Mouse (Mus musculus) midbrain, embryonic 11.5 days (tissue): ENCODE results near the gene C2cd4b. TPM values are rescaled to one million over a fixed set of nuclear protein-coding genes. Genes with fewer than 3 reads are reported as not detected.

ENCODE experiments used
- ATAC-seq: fragments of 200-750 bp; cut with Nextera tagmentation; 2 replicates; pipeline ENCODE4 v1.8.0; 2017; ENCODE audit warnings: moderate TSS enrichment, moderate library complexity; ENCODE audit not compliant: low FRiP score
- DNase-seq: peaks from one replicate; pipeline ENCODE4 v3.0.0; 2015; ENCODE audit warnings: low spot score; ENCODE audit errors: missing footprints
- H3K27ac ChIP-seq: fragments of 300-500 bp; sonication (generic); 2 replicates; pipeline ENCODE4 v1.5.1; 2014; ENCODE audit warnings: low read depth, low read length
- H3K27me3 ChIP-seq: fragments of 300-500 bp; sonication (generic); 2 replicates; pipeline ENCODE4 v1.6.1; 2014; ENCODE audit warnings: mild to moderate bottlenecking, low read length, moderate library complexity, mixed read lengths; ENCODE audit not compliant: control insufficient read depth, insufficient read depth
- H3K36me3 ChIP-seq: fragments of 300-500 bp; sonication (generic); 2 replicates; pipeline ENCODE4 v1.6.1; 2014; ENCODE audit warnings: mild to moderate bottlenecking, low read length, moderate library complexity, mixed read lengths; ENCODE audit not compliant: control insufficient read depth, insufficient read depth
- H3K4me1 ChIP-seq: fragments of 300-500 bp; sonication (generic); 2 replicates; pipeline ENCODE4 v1.6.1; 2014; ENCODE audit warnings: low read length; ENCODE audit not compliant: control insufficient read depth, insufficient read depth
- H3K4me2 ChIP-seq: fragments of 300-500 bp; sonication (generic); 2 replicates; pipeline ENCODE4 v1.6.1; 2014; ENCODE audit warnings: mild to moderate bottlenecking, moderate library complexity
- H3K4me3 ChIP-seq: fragments of 300-500 bp; sonication (generic); 2 replicates; pipeline ENCODE4 v1.5.1; 2014; ENCODE audit warnings: low read depth, low read length
- H3K9ac ChIP-seq: fragments of 300-500 bp; sonication (generic); 2 replicates; pipeline ENCODE4 v1.6.1; 2014; ENCODE audit warnings: low read length
- H3K9me3 ChIP-seq: fragments of 300-500 bp; sonication (generic); 2 replicates; pipeline ENCODE4 v1.6.1; 2016; ENCODE audit warnings: low read length; ENCODE audit not compliant: control insufficient read depth
- WGBS: fragments of 180-500 bp; shearing (Covaris S2); extraction: QIAGEN DNeasy Blood & Tissue Kit; methylation state at CpG from one replicate; pipeline ENCODE4 v1.1.7; 2014; 5-methylcytosine and 5-hydroxymethylcytosine counted together
- polyA plus RNA-seq: library from polyadenylated mRNA; unstranded; fragments of >200 nt; fragmentation: Nextera tagmentation; extraction: Ambion mirVana; gene quantifications from 2 replicates; pipeline ENCODE4 v1.2.1, GENCODE M21; 2014

C2cd4b gene
- polyA plus RNA-seq, 1 experiment from 2014 or later, result not detected

- DNase-seq (no peak), ATAC-seq (no peak)
- Histone ChIP-seq H3K27ac (no peak overlapping the region), H3K9me3 (no peaks in the 10 kb centered on the region), H3K4me3 (no peak overlapping the region), H3K4me2 (no peak overlapping the region), H3K36me3 (no peaks in the 10 kb centered on the region), H3K27me3 (no peaks in the 10 kb centered on the region), H3K4me1 (no peaks in the 10 kb centered on the region), H3K9ac (no peak overlapping the region)
- 37% methylated on average over 3 of the region's 3 CpGs for WGBS
Measured at GRCm38 (mm10) chr9:67766948-67767347, 7.7 kb downstream of the C2cd4b start.

DNA sequence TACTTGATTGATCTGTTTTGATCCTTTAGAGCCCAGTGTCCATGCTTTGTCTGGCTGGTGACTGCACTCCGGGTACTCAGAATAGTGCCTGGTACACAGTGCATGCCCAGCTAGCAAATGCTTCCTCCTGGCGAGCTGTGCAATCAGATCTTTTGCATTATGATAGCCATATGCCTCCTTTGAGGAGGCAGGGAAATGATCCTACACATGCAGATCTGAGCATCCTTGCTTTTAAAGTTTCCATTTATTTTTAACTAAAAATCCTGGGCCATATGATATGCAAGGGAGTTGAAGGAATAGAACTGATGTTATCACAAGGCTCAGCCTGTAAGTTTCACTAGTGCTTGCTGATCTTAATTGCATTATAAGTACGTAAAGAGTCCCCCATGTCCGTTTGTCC lies 9.6 kb downstream of the C2cd4b start:
- ATAC-seq (no peak), DNase-seq (no peak)
- WGBS, result 79% methylated on average over 4 of the region's 4 CpGs
- Histone ChIP-seq H3K4me1 (no peaks in the 10 kb centered on the region), H3K27me3 (no peaks in the 10 kb centered on the region), H3K27ac (no peak overlapping the region), H3K4me3 (no peak overlapping the region), H3K4me2 (no peak overlapping the region), H3K9me3 (no peaks in the 10 kb centered on the region), H3K9ac (no peak overlapping the region), H3K36me3 (no peaks in the 10 kb centered on the region)

DNA sequence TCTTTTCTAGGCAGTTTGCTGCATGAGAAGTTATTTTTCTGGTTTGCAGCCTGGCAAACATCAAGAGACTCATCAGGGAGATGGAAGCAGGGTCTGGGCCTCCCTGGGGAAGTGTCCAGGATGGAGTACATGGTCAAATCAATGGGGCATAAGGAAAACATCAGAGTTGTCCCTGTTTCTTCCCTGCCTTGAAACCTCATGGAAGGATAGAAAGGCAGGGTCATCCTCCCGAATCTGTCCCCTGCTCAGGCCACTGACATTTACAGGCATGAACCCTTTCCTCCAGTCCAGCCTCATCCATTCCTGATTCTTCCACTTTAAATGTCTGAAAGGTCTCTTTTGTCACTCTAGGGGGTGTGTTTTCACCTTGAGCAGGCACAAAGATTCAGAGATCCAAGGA lies 10.2 kb downstream of the C2cd4b start:
- 77% methylated on average over 1 of the region's 1 CpGs for WGBS

DNA sequence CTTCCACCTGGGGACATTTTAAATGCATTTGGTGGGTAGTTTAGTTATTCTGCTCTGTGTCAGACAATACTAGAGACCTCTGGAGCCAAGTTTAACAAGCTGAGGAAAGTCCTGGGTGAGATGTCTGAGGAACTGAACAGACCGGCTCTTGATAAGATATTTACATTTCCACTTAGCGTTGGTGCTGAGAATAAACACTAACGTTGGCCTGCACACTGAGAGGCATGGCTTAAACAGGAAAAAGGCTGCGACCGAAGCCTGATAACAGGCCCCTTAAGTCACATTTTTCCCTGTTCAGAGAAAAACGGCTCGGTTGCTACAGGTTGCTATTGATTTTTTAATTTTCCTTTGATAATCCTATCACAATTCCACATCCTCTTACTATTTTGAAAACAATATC lies 12.1 kb downstream of the C2cd4b start:
- H3K9me3 ChIP-seq, result no peaks in the 10 kb centered on the region
- no peak for ATAC-seq
- H3K4me3 ChIP-seq, result no peak overlapping the region
- no peak overlapping the region for H3K9ac ChIP-seq
- H3K36me3 ChIP-seq, result no peaks in the 10 kb centered on the region
- no peak overlapping the region for H3K4me2 ChIP-seq
- no peak for DNase-seq
- H3K4me1 ChIP-seq, result no peaks in the 10 kb centered on the region
- H3K27me3 ChIP-seq, result no peaks in the 10 kb centered on the region
- H3K27ac ChIP-seq, result no peak overlapping the region
- 82% methylated on average over 7 of the region's 7 CpGs for WGBS

More for the DNA sequence above, 10.2 kb downstream of the C2cd4b start:
- no peaks in the 10 kb centered on the region for H3K9me3 ChIP-seq
- no peak overlapping the region for H3K4me3 ChIP-seq
- DNase-seq (no peak), ATAC-seq (no peak)
- H3K27me3 ChIP-seq, result no peaks in the 10 kb centered on the region
- no peak overlapping the region for H3K4me2 ChIP-seq
- H3K36me3 ChIP-seq, result no peaks in the 10 kb centered on the region
- no peaks in the 10 kb centered on the region for H3K4me1 ChIP-seq
- no peak overlapping the region for H3K9ac ChIP-seq
- H3K27ac ChIP-seq, result no peak overlapping the region

- Histone ChIP-seq H3K4me3 (no peak overlapping the region), H3K27me3 (no peaks in the 10 kb centered on the region), H3K9ac (no peak overlapping the region), H3K4me1 (no peaks in the 10 kb centered on the region), H3K4me2 (no peak overlapping the region), H3K36me3 (no peaks in the 10 kb centered on the region), H3K9me3 (no peaks in the 10 kb centered on the region), H3K27ac (no peak overlapping the region)
- no peak for ATAC-seq
- 82% methylated on average over 6 of the region's 6 CpGs for WGBS
- DNase-seq, result no peak
Measured at GRCm38 (mm10) chr9:67774201-67774600, 15.0 kb downstream of the C2cd4b start.

- Histone ChIP-seq H3K27ac (no peak overlapping the region), H3K4me3 (no peak overlapping the region), H3K9me3 (no peaks in the 10 kb centered on the region), H3K36me3 (no peaks in the 10 kb centered on the region), H3K27me3 (no peaks in the 10 kb centered on the region), H3K9ac (no peak overlapping the region), H3K4me1 (no peaks in the 10 kb centered on the region), H3K4me2 (no peak overlapping the region)
- whole genome bisulfite sequencing, result 59% methylated on average over 8 of the region's 8 CpGs
- DNase-seq, result no peak
- ATAC-seq, result no peak
Measured at GRCm38 (mm10) chr9:67778553-67778952, 19.3 kb downstream of the C2cd4b start.

DNA sequence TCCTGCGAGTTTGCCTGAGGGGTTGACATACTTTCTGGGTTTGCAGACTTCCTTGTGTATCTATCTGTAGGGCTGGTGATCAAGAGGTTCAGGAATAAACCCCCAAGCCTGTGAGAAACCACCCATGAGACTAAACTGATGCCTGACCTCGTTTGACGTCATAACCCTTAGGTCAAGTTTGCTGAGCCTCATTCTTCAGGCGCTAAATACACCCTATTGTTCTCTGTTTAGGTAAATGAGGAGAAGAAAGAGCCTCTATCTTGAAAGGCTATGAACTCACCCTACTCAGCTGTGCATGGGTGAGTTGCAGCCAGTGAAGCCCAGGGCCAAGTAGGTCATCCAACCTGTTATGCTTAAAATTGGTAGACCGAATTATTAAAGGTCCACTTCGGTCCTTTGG lies 23.5 kb downstream of the C2cd4b start:
- no peaks in the 10 kb centered on the region for H3K27me3 ChIP-seq
- no peak for DNase-seq
- no peaks in the 10 kb centered on the region for H3K36me3 ChIP-seq
- H3K4me2 ChIP-seq, result no peak overlapping the region
- no peak overlapping the region for H3K27ac ChIP-seq
- ATAC-seq, result no peak
- WGBS, result 81% methylated on average over 6 of the region's 6 CpGs
- no peaks in the 10 kb centered on the region for H3K9me3 ChIP-seq
- no peak overlapping the region for H3K4me3 ChIP-seq
- H3K4me1 ChIP-seq, result no peaks in the 10 kb centered on the region
- H3K9ac ChIP-seq, result no peak overlapping the region

GRCm38 (mm10) chr9:67783464-67783863 lies 24.2 kb downstream of the C2cd4b start:
- DNase-seq (no peak), ATAC-seq (no peak)
- Histone ChIP-seq H3K4me1 (no peaks in the 10 kb centered on the region), H3K4me3 (no peak overlapping the region), H3K27me3 (no peaks in the 10 kb centered on the region), H3K9me3 (no peaks in the 10 kb centered on the region), H3K36me3 (no peaks in the 10 kb centered on the region), H3K9ac (no peak overlapping the region), H3K4me2 (no peak overlapping the region), H3K27ac (no peak overlapping the region)
- 91% methylated on average over 3 of the region's 3 CpGs for WGBS

- no peak overlapping the region for H3K4me2 ChIP-seq
- H3K27me3 ChIP-seq, result no peaks in the 10 kb centered on the region
Measured at GRCm38 (mm10) chr9:67783925-67784324, 24.7 kb downstream of the C2cd4b start.

DNA sequence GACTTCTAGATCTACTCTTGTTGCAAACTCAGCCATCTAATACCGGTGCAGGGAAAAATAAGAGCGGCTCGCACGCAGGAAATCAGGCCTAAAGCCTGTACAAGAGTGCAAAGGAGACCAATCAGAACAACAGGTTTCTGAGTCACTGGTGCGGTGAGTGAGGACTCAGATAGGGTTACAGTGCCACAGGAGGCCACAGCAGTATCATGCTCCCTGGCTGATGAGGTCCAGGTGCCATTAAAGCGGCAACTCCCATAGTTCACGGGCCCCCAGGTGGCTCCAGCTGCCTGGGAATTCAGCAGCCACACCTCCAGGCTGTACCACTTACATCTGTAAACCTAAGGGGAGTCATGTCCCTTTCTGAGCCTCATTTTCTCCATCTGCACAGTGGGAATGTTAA lies 27.1 kb downstream of the C2cd4b start:
- no peaks in the 10 kb centered on the region for H3K36me3 ChIP-seq
- H3K27ac ChIP-seq, result no peak overlapping the region
- no peak for ATAC-seq
- no peak overlapping the region for H3K4me2 ChIP-seq
- no peak for DNase-seq
- no peak overlapping the region for H3K4me3 ChIP-seq
- H3K9ac ChIP-seq, result no peak overlapping the region
- no peaks in the 10 kb centered on the region for H3K27me3 ChIP-seq
- 87% methylated on average over 7 of the region's 7 CpGs for WGBS
- H3K9me3 ChIP-seq, result no peaks in the 10 kb centered on the region
- H3K4me1 ChIP-seq, result no peaks in the 10 kb centered on the region

More at GRCm38 (mm10) chr9:67783925-67784324, 24.7 kb downstream of the C2cd4b start:
- Histone ChIP-seq H3K27ac (no peak overlapping the region), H3K36me3 (no peaks in the 10 kb centered on the region), H3K9ac (no peak overlapping the region), H3K4me1 (no peaks in the 10 kb centered on the region), H3K4me3 (no peak overlapping the region), H3K9me3 (no peaks in the 10 kb centered on the region)
- no peak for ATAC-seq
- no peak for DNase-seq
